Mouse (Mus musculus): ENCODE measurements around the gene Kansl1.

- TF ChIP-seq POLR2A (IDR thresholded peaks at IDR 0.05; ENCODE audit: low read depth, low read length) (no peak), CTCF (IDR thresholded peaks at IDR 0.05; ENCODE audit: extremely low read depth, insufficient read length, insufficient replicate concordance, low read depth, low read length) (no peak)
These were observed 23.1 kb downstream of the Kansl1 start for GRCm38 (mm10) chr11:104445538-104445937.
